Mouse (Mus musculus): Measurements from ENCODE around the gene Ccdc62. TPM values are rescaled to one million over a fixed set of nuclear protein-coding genes. Genes with fewer than 3 reads are reported as not detected.

The Ccdc62 gene
- total and polyA plus RNA-seq, 3 experiments, result 7.5 to 13.4 TPM; not detected in 1

GRCm38 (mm10) chr5:124005591-124005990 is 75.1 kb downstream of the Ccdc62 start:
- no peaks in the 10 kb centered on the region for H3K9me3 ChIP-seq (replicated peaks; ENCODE audit: insufficient read depth, low read length)
- H3K79me2 ChIP-seq (ENCODE audit: control insufficient read depth, insufficient read depth, low read length, poor library complexity), result peaks cover 3% of the 10 kb centered on the region; the same call in 1 of the 2 replicates
- H3K4me1 ChIP-seq (ENCODE audit: control insufficient read depth in 1 of 2, insufficient read depth in 2 of 2, low read length in 2 of 2), result peaks cover 0 to 11% of the 10 kb centered on the region in 2 experiments; a peak in 3 of 4 replicates
- no peak overlapping the region for H3K27ac ChIP-seq (ENCODE audit: control insufficient read depth, low read depth, low read length)
- H3K9ac ChIP-seq (ENCODE audit: control insufficient read depth, low read depth, low read length, poor library complexity, severe bottlenecking), result no peak overlapping the region
- no peaks in the 10 kb centered on the region for H3K27me3 ChIP-seq (ENCODE audit: control insufficient read depth in 1 of 2, insufficient read depth in 2 of 2, low read length in 2 of 2)
- no peak overlapping the region for H3K4me3 ChIP-seq (ENCODE audit: control insufficient read depth in 1 of 2, insufficient read depth in 1 of 2, low read depth in 2 of 2, low read length in 2 of 2)
- peaks cover 3 to 11% of the 10 kb centered on the region in 2 experiments for H3K36me3 ChIP-seq (ENCODE audit: control insufficient read depth in 1 of 2, insufficient read depth in 2 of 2, low read length in 2 of 2)
- DNase-seq (ENCODE audit: low read depth, low spot score), result no peak
- no peak for TF ChIP-seq SIN3A (IDR thresholded peaks at IDR 0.05; ENCODE audit: low read length)
- no peak for TF ChIP-seq HCFC1 (IDR thresholded peaks at IDR 0.05; ENCODE audit: low read depth, low read length)
- no peak for TF ChIP-seq MEF2A (IDR thresholded peaks at IDR 0.05; ENCODE audit: extremely low read depth, insufficient replicate concordance, low read depth, low read length, poor library complexity, severe bottlenecking)
- no peak for TF ChIP-seq NELFE (IDR thresholded peaks at IDR 0.05; ENCODE audit: low read depth, low read length)
- TF ChIP-seq SMC3 (IDR thresholded peaks at IDR 0.05; ENCODE audit: low read depth, low read length), result no peak
- no peak for TF ChIP-seq TAL1 (IDR thresholded peaks at IDR 0.05; ENCODE audit: low read length)
- TF ChIP-seq ELF1 (IDR thresholded peaks at IDR 0.05; ENCODE audit: low read depth, low read length), result no peak
- no peak for TF ChIP-seq KAT2A (conservative IDR thresholded peaks at IDR 0.05; ENCODE audit: low read depth, low read length)
- TF ChIP-seq POLR2A (IDR thresholded peaks at IDR 0.05; ENCODE audit: control insufficient read depth in 1 of 2, insufficient read depth in 1 of 2, low read depth in 1 of 2, low read length in 2 of 2, poor library complexity in 1 of 2), result no peak
- no peak for TF ChIP-seq MXI1 (IDR thresholded peaks at IDR 0.05; ENCODE audit: low read depth, low read length)
- TF ChIP-seq POLR2AphosphoS5 (IDR thresholded peaks at IDR 0.05; ENCODE audit: borderline replicate concordance, low read depth, low read length), result no peak
- TF ChIP-seq USF2 (IDR thresholded peaks at IDR 0.05; ENCODE audit: borderline replicate concordance in 1 of 2, insufficient read depth in 1 of 2, low read depth in 1 of 2, low read length in 2 of 2), result no peak
- TF ChIP-seq JUND (IDR thresholded peaks at IDR 0.05; ENCODE audit: low read depth, low read length), result no peak
- TF ChIP-seq NRF1 (IDR thresholded peaks at IDR 0.05; ENCODE audit: insufficient read depth, low read depth, low read length, poor library complexity, severe bottlenecking), result no peak
- no peak for TF ChIP-seq GATA1 (IDR thresholded peaks at IDR 0.05; ENCODE audit: low read depth, low read length)
- TF ChIP-seq CHD1 (IDR thresholded peaks at IDR 0.05; ENCODE audit: low read depth, low read length), result no peak
- TF ChIP-seq POLR2AphosphoS2 (IDR thresholded peaks at IDR 0.05; ENCODE audit: low read length), result no peak
- TF ChIP-seq TBP (IDR thresholded peaks at IDR 0.05; ENCODE audit: low read depth, low read length), result no peak
- no peak for TF ChIP-seq RCOR1 (IDR thresholded peaks at IDR 0.05; ENCODE audit: low read depth, low read length)
- TF ChIP-seq ZNF384 (IDR thresholded peaks at IDR 0.05; ENCODE audit: low read depth, low read length), result no peak

Data from MEL (cell line).